ENCODE assay signal across 21 mouse cellular contexts in genomic region chr4:58934308-58934707, GRCm38 (mm10). TPM values are rescaled to one million over a fixed set of nuclear protein-coding genes. Genes with fewer than 3 reads are reported as not detected.
DNase-seq lines count a peak whose midpoint lies in the region; ATAC-seq and TF ChIP-seq lines count a peak whose summit lies in the region.
"Had no signal": no experiment of that assay in that cellular context is flagged by ENCODE, and none has a peak within 500 bp of the region (broad histone marks: within the 10 kb centered on the region; RNA-seq: fewer than 3 reads in every experiment).

No protein-coding gene starts in this region.

- no peaks in the 10 kb centered on the region for H3K9me3 ChIP-seq in forebrain, embryonic 15.5 days
- no peaks in the 10 kb centered on the region for H3K9me3 ChIP-seq in forebrain, embryonic 10.5 days
- H3K9me3 ChIP-seq in heart, embryonic 10.5 days: no peaks in the 10 kb centered on the region
- H3K9me3 ChIP-seq in liver, embryonic 13.5 days (replicated peaks): no peaks in the 10 kb centered on the region
- H3K9me3 ChIP-seq in liver, embryonic 11.5 days (ENCODE audit: control insufficient read depth, low read length): no peaks in the 10 kb centered on the region
- H3K9me3 ChIP-seq: embryonic facial prominence, embryonic 15.5 days; hindbrain, embryonic 12.5 days; hindbrain, embryonic 15.5 days had no signal

- no peaks in the 10 kb centered on the region for H3K27me3 ChIP-seq in forebrain, embryonic 15.5 days
- H3K27me3 ChIP-seq in forebrain, embryonic 10.5 days (ENCODE audit: poor library complexity, severe bottlenecking): no peaks in the 10 kb centered on the region
- no peaks in the 10 kb centered on the region for H3K27me3 ChIP-seq in heart, embryonic 10.5 days (ENCODE audit: insufficient read depth, poor library complexity, severe bottlenecking)
- H3K27me3 ChIP-seq in heart, adult 2 months (ENCODE audit: control insufficient read depth, insufficient read depth, low read length): no peaks in the 10 kb centered on the region
- H3K27me3 ChIP-seq in liver, embryonic 13.5 days: 0 out of 2 replicates have a peak, but pooled peaks cover 3% of the 10 kb centered on the region
- no peaks in the 10 kb centered on the region for H3K27me3 ChIP-seq in liver, embryonic 11.5 days (replicated peaks; ENCODE audit: control insufficient read depth, insufficient read depth, low read length)
- H3K27me3 ChIP-seq: embryonic facial prominence, embryonic 12.5 days; embryonic facial prominence, embryonic 15.5 days; hindbrain, embryonic 12.5 days; hindbrain, embryonic 15.5 days; Patski had no signal

- H3K36me3 ChIP-seq in forebrain, embryonic 15.5 days: no peaks in the 10 kb centered on the region
- H3K36me3 ChIP-seq in forebrain, embryonic 10.5 days (replicated peaks): no peaks in the 10 kb centered on the region
- no peaks in the 10 kb centered on the region for H3K36me3 ChIP-seq in heart, embryonic 10.5 days
- H3K36me3 ChIP-seq in heart, adult 2 months (ENCODE audit: control insufficient read depth, insufficient read depth, low read length): no peaks in the 10 kb centered on the region
- H3K36me3 ChIP-seq in liver, embryonic 13.5 days: no peaks in the 10 kb centered on the region
- no peaks in the 10 kb centered on the region for H3K36me3 ChIP-seq in liver, embryonic 11.5 days (ENCODE audit: control insufficient read depth, insufficient read depth, low read length)
- H3K36me3 ChIP-seq: embryonic facial prominence, embryonic 12.5 days; embryonic facial prominence, embryonic 15.5 days; hindbrain, embryonic 12.5 days; hindbrain, embryonic 15.5 days had no signal

- H3K4me2 ChIP-seq in forebrain, embryonic 15.5 days (replicated peaks): no peak overlapping the region
- H3K4me2 ChIP-seq in liver, embryonic 13.5 days: no peak overlapping the region
- no peak overlapping the region for H3K4me2 ChIP-seq in liver, embryonic 11.5 days
- H3K4me2 ChIP-seq: embryonic facial prominence, embryonic 12.5 days; embryonic facial prominence, embryonic 15.5 days; hindbrain, embryonic 12.5 days; hindbrain, embryonic 15.5 days had no signal

- H3K27ac ChIP-seq in forebrain, embryonic 15.5 days (replicated peaks): no peak overlapping the region
- no peak overlapping the region for H3K27ac ChIP-seq in forebrain, embryonic 10.5 days
- no peak overlapping the region for H3K27ac ChIP-seq in heart, embryonic 10.5 days
- no peak overlapping the region for H3K27ac ChIP-seq in heart, adult 2 months
- no peak overlapping the region for H3K27ac ChIP-seq in liver, embryonic 13.5 days
- no peak overlapping the region for H3K27ac ChIP-seq in liver, embryonic 11.5 days (ENCODE audit: low read depth, low read length)
- H3K27ac ChIP-seq: embryonic facial prominence, embryonic 12.5 days; embryonic facial prominence, embryonic 15.5 days; hindbrain, embryonic 12.5 days; hindbrain, embryonic 15.5 days had no signal

- no peak overlapping the region for H3K9ac ChIP-seq in forebrain, embryonic 15.5 days (replicated peaks)
- H3K9ac ChIP-seq in heart, adult 2 months (ENCODE audit: low read depth, low read length): no peak overlapping the region
- H3K9ac ChIP-seq in liver, embryonic 13.5 days: no peak overlapping the region
- H3K9ac ChIP-seq in liver, embryonic 11.5 days (ENCODE audit: low read depth, low read length): no peak overlapping the region
- H3K9ac ChIP-seq: embryonic facial prominence, embryonic 12.5 days; embryonic facial prominence, embryonic 15.5 days; hindbrain, embryonic 12.5 days; hindbrain, embryonic 15.5 days had no signal

- peak; percentile 7; the same call in 1 of the 2 replicates for ATAC-seq in forebrain, embryonic 15.5 days (replicated peaks)
- 0 out of 2 replicates have a peak, but pooled peaks have one; percentile 18 for ATAC-seq in liver, embryonic 13.5 days (ENCODE audit: low read depth)
- no peak for ATAC-seq in liver, embryonic 11.5 days (replicated peaks; ENCODE audit: low FRiP score)

- DNase-seq in forebrain, embryonic 10.5 days (ENCODE audit: extremely low spot score, low spot score): no peak
- DNase-seq in heart, embryonic 10.5 days (ENCODE audit: low spot score): peak; percentile 33
- no peak for DNase-seq in heart, adult 2 months
- no peak for DNase-seq in liver, embryonic 13.5 days
- no peak for DNase-seq in liver, embryonic 11.5 days (ENCODE audit: low spot score)
- DNase-seq in adipocyte (ENCODE audit: low spot score): no peak
- DNase-seq: kidney, adult 11 months had no signal

- H3K4me1 ChIP-seq in forebrain, embryonic 15.5 days: peaks cover 9% of the 10 kb centered on the region; the same call in 1 of the 2 replicates
- H3K4me1 ChIP-seq in forebrain, embryonic 10.5 days: peaks cover 7% of the 10 kb centered on the region
- H3K4me1 ChIP-seq in heart, embryonic 10.5 days: peaks cover 6% of the 10 kb centered on the region
- H3K4me1 ChIP-seq in heart, adult 2 months (ENCODE audit: control insufficient read depth, insufficient read depth, low read length): no peaks in the 10 kb centered on the region; the same call in 1 of the 2 replicates
- H3K4me1 ChIP-seq in liver, embryonic 13.5 days (replicated peaks): peaks cover 4% of the 10 kb centered on the region
- no peaks in the 10 kb centered on the region for H3K4me1 ChIP-seq in liver, embryonic 11.5 days (replicated peaks; ENCODE audit: control insufficient read depth, insufficient read depth, low read length)
- H3K4me1 ChIP-seq: embryonic facial prominence, embryonic 15.5 days; hindbrain, embryonic 12.5 days had no signal

- no peak overlapping the region for H3K4me3 ChIP-seq in forebrain, embryonic 15.5 days
- no peak overlapping the region for H3K4me3 ChIP-seq in forebrain, embryonic 10.5 days
- no peak overlapping the region for H3K4me3 ChIP-seq in heart, embryonic 10.5 days
- H3K4me3 ChIP-seq in heart, adult 2 months: no peak overlapping the region
- H3K4me3 ChIP-seq in liver, embryonic 13.5 days (replicated peaks): no peak overlapping the region
- no peak overlapping the region for H3K4me3 ChIP-seq in liver, embryonic 11.5 days (ENCODE audit: low read depth, low read length)
- H3K4me3 ChIP-seq: embryonic facial prominence, embryonic 12.5 days; embryonic facial prominence, embryonic 15.5 days; hindbrain, embryonic 12.5 days; hindbrain, embryonic 15.5 days had no signal

- H3K79me2 ChIP-seq in heart, adult 2 months (replicated peaks; ENCODE audit: control insufficient read depth, insufficient read depth, low read length): no peaks in the 10 kb centered on the region

- 85% methylated on average over 4 of the region's 4 CpGs for WGBS in forebrain, embryonic 15.5 days
- WGBS in forebrain, embryonic 10.5 days: 89% methylated on average over 4 of the region's 4 CpGs
- WGBS in heart, embryonic 10.5 days: 70% methylated on average over 4 of the region's 4 CpGs
- WGBS in heart, adult 2 months: 76% methylated on average over 4 of the region's 4 CpGs
- WGBS in liver, embryonic 13.5 days (ENCODE audit: insufficient replicate concordance): 52% methylated on average over 4 of the region's 4 CpGs
- 71% methylated on average over 4 of the region's 4 CpGs for WGBS in liver, embryonic 11.5 days

- TF ChIP-seq CTCF in heart, adult 2 months (IDR thresholded peaks at IDR 0.05): no peak

- intact Hi-C loops in heart, adult 2 months (cut with DNase I): no loop called here

- TF ChIP-seq POLR2A in heart, adult 2 months (IDR thresholded peaks at IDR 0.05; ENCODE audit: insufficient read depth, low read depth, low read length): no peak

- no peak for TF ChIP-seq EP300 in heart, adult 2 months (IDR thresholded peaks at IDR 0.05; ENCODE audit: insufficient read depth, low read depth, low read length)

RNA-seq across cellular contexts. Expression of gene Zkscan16, which starts 9.1 kb away (rescaled TPM):
- polyA plus RNA-seq in forebrain, embryonic 15.5 days (2015; fragmentation: Nextera tagmentation; extraction: Ambion mirVana): 0.73 and 0.99 TPM in 2 replicates
- polyA plus RNA-seq in forebrain, embryonic 10.5 days (2016; fragmentation: Nextera tagmentation; extraction: Ambion mirVana): 1.2 and 1.5 TPM in 2 replicates
- polyA plus RNA-seq in heart, embryonic 10.5 days (2016; fragmentation: Nextera tagmentation; extraction: Ambion mirVana): 0.28 and 0.38 TPM in 2 replicates
- under 1 TPM in 1 of 2 experiments, not detected in 1; 0.14 TPM for total RNA-seq in heart, adult 2 months (2021)
- polyA plus RNA-seq in heart, adult 2 months (2012; rRNA removed): 0.09 TPM in 1 of 2 replicates, not detected in the other
- 0.03 and 0.06 TPM in 2 replicates for polyA plus RNA-seq in liver, embryonic 13.5 days (2015; fragmentation: Nextera tagmentation; extraction: Ambion mirVana)
- 0.21 and 0.29 TPM in 2 replicates for polyA plus RNA-seq in liver, embryonic 11.5 days (2014; fragmentation: Nextera tagmentation; extraction: Ambion mirVana)
- total RNA-seq: common myeloid progenitor, adult 5-6 weeks; gastrocnemius, adult 18-20 months; gastrocnemius, postnatal 36 days; granulocyte monocyte progenitor cell, adult 5-6 weeks; heart, postnatal 25 days; hematopoietic stem cell, adult 5-6 weeks had no signal
- polyA plus RNA-seq: adrenal gland, adult 2 months; CD4-positive, CD25-positive, alpha-beta regulatory T cell, adult 4 months had no signal

RNA-seq across cellular contexts. Expression of gene Ecpas, which starts 21.8 kb away (rescaled TPM):
- 31.0 and 31.6 TPM in 2 replicates for polyA plus RNA-seq in forebrain, embryonic 15.5 days (2015; fragmentation: Nextera tagmentation; extraction: Ambion mirVana)
- 32.6 and 33.9 TPM in 2 replicates for polyA plus RNA-seq in forebrain, embryonic 10.5 days (2016; fragmentation: Nextera tagmentation; extraction: Ambion mirVana)
- 25.6 and 30.4 TPM in 2 replicates for polyA plus RNA-seq in heart, embryonic 10.5 days (2016; fragmentation: Nextera tagmentation; extraction: Ambion mirVana)
- total RNA-seq in heart, adult 2 months (2021): 100 to 1,000 TPM; 182 to 219 TPM
- polyA plus RNA-seq in heart, adult 2 months (2012; rRNA removed): 16.1 and 41.7 TPM in 2 replicates
- 14.9 and 18.8 TPM in 2 replicates for polyA plus RNA-seq in liver, embryonic 13.5 days (2015; fragmentation: Nextera tagmentation; extraction: Ambion mirVana)
- 43.0 and 44.8 TPM in 2 replicates for polyA plus RNA-seq in liver, embryonic 11.5 days (2014; fragmentation: Nextera tagmentation; extraction: Ambion mirVana)

RNA-seq across cellular contexts. Expression of gene Ptgr1, which starts 52.6 kb away (rescaled TPM):
- polyA plus RNA-seq in forebrain, embryonic 15.5 days (2015; fragmentation: Nextera tagmentation; extraction: Ambion mirVana): 4.0 and 4.2 TPM in 2 replicates
- polyA plus RNA-seq in forebrain, embryonic 10.5 days (2016; fragmentation: Nextera tagmentation; extraction: Ambion mirVana): 12.0 and 12.8 TPM in 2 replicates
- 10.6 and 17.0 TPM in 2 replicates for polyA plus RNA-seq in heart, embryonic 10.5 days (2016; fragmentation: Nextera tagmentation; extraction: Ambion mirVana)
- total RNA-seq in heart, adult 2 months (2021): 1 to 10 TPM; 3.0 to 3.1 TPM
- 1.6 and 2.7 TPM in 2 replicates for polyA plus RNA-seq in heart, adult 2 months (2012; rRNA removed)
- 18.1 and 19.6 TPM in 2 replicates for polyA plus RNA-seq in liver, embryonic 13.5 days (2015; fragmentation: Nextera tagmentation; extraction: Ambion mirVana)
- 28.0 and 30.5 TPM in 2 replicates for polyA plus RNA-seq in liver, embryonic 11.5 days (2014; fragmentation: Nextera tagmentation; extraction: Ambion mirVana)
